In the genomic region with DNA sequence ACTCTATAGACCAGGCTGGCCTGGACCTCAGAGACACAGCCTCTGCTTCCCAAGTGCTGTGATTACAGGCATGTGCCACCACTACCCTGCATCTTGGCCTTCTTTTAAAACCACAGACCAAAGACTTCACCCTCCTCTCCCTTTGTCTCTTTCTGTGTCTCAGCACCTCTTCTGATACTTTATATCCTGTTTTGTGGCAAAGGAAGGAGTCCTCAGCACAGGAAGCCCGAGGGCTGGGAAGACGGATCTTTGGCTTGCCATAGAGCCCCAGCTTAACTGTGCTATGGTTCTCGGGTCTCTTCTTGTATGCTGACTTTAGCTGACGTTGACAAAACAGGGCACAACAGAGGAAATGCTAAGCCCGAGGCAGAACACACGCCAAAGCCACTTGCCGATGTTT, we compare ENCODE assay signal across 16 mouse cellular contexts. TPM values are rescaled to one million over a fixed set of nuclear protein-coding genes. Genes with fewer than 3 reads are reported as not detected.
DNase-seq lines count a peak whose midpoint lies in the region; ATAC-seq lines count a peak whose summit lies in the region.
"Had no signal": no experiment of that assay in that cellular context is flagged by ENCODE, and none has a peak within 500 bp of the region (broad histone marks: within the 10 kb centered on the region; RNA-seq: fewer than 3 reads in every experiment).

No protein-coding gene starts in this region.

- H3K27ac ChIP-seq in heart, embryonic 10.5 days, result peak overlapping the region; percentile 60; the same call in 1 of the 2 replicates
- no peak overlapping the region for H3K27ac ChIP-seq in heart, embryonic 12.5 days (ENCODE audit: poor library complexity, severe bottlenecking)
- 0 out of 2 replicates have a peak overlapping the region, but pooled peaks have one; percentile 5 for H3K27ac ChIP-seq in lung, embryonic 16.5 days (ENCODE audit: low read length)
- peak overlapping the region; percentile 23; the same call in 1 of the 2 replicates for H3K27ac ChIP-seq in heart, embryonic 15.5 days
- H3K27ac ChIP-seq: embryonic facial prominence, embryonic 13.5 days; liver, embryonic 14.5 days had no signal

- H3K4me2 ChIP-seq in heart, embryonic 12.5 days, result no peak overlapping the region
- no peak overlapping the region for H3K4me2 ChIP-seq in lung, embryonic 16.5 days (ENCODE audit: low read depth, low read length)
- H3K4me2 ChIP-seq in heart, embryonic 15.5 days, result no peak overlapping the region
- H3K4me2 ChIP-seq: embryonic facial prominence, embryonic 13.5 days had no signal

- H3K9me3 ChIP-seq in heart, embryonic 10.5 days, result no peaks in the 10 kb centered on the region
- no peaks in the 10 kb centered on the region for H3K9me3 ChIP-seq in heart, embryonic 12.5 days (replicated peaks)
- H3K9me3 ChIP-seq in lung, embryonic 16.5 days (ENCODE audit: control insufficient read depth, low read length), result no peaks in the 10 kb centered on the region
- no peaks in the 10 kb centered on the region for H3K9me3 ChIP-seq in heart, embryonic 15.5 days (replicated peaks)
- H3K9me3 ChIP-seq: embryonic facial prominence, embryonic 13.5 days had no signal

- H3K9ac ChIP-seq in heart, embryonic 12.5 days, result no peak overlapping the region
- no peak overlapping the region for H3K9ac ChIP-seq in lung, embryonic 16.5 days (ENCODE audit: low read length)
- H3K9ac ChIP-seq in heart, embryonic 15.5 days, result no peak overlapping the region
- H3K9ac ChIP-seq: embryonic facial prominence, embryonic 13.5 days; liver, embryonic 14.5 days had no signal

- no peaks in the 10 kb centered on the region for H3K36me3 ChIP-seq in heart, embryonic 10.5 days
- no peaks in the 10 kb centered on the region for H3K36me3 ChIP-seq in heart, embryonic 12.5 days
- H3K36me3 ChIP-seq in lung, embryonic 16.5 days (ENCODE audit: control insufficient read depth, insufficient read depth, low read length), result no peaks in the 10 kb centered on the region
- no peaks in the 10 kb centered on the region for H3K36me3 ChIP-seq in heart, embryonic 15.5 days
- H3K36me3 ChIP-seq: embryonic facial prominence, embryonic 13.5 days had no signal

- no peaks in the 10 kb centered on the region for H3K27me3 ChIP-seq in heart, embryonic 10.5 days (ENCODE audit: insufficient read depth, poor library complexity, severe bottlenecking)
- H3K27me3 ChIP-seq in heart, embryonic 12.5 days (replicated peaks), result no peaks in the 10 kb centered on the region
- no peaks in the 10 kb centered on the region for H3K27me3 ChIP-seq in lung, embryonic 16.5 days (ENCODE audit: control insufficient read depth, insufficient read depth, low read depth, low read length)
- H3K27me3 ChIP-seq in heart, embryonic 15.5 days, result no peaks in the 10 kb centered on the region
- H3K27me3 ChIP-seq: embryonic facial prominence, embryonic 13.5 days had no signal

- no peak for DNase-seq in heart, embryonic 10.5 days (ENCODE audit: low spot score)
- DNase-seq in lung, postnatal 25 days (ENCODE audit: low spot score), result no peak
- DNase-seq in naive thymus-derived CD4-positive, alpha-beta T cell, adult 2 months (ENCODE audit: low read depth), result peak; percentile 64
- DNase-seq in right cerebral cortex, adult 18-20 months, result no peak
- no peak for DNase-seq in ovary, postnatal 36 days (ENCODE audit: low spot score)
- DNase-seq: B cell, adult 2 months; cerebellum, postnatal 10 days; right cerebral cortex, postnatal 4 days had no signal

- peaks cover 61% of the 10 kb centered on the region for H3K4me1 ChIP-seq in heart, embryonic 10.5 days
- H3K4me1 ChIP-seq in heart, embryonic 12.5 days (replicated peaks), result peaks cover 57% of the 10 kb centered on the region
- peaks cover 11% of the 10 kb centered on the region for H3K4me1 ChIP-seq in lung, embryonic 16.5 days (replicated peaks; ENCODE audit: control insufficient read depth, insufficient read depth, low read length)
- peaks cover 51% of the 10 kb centered on the region for H3K4me1 ChIP-seq in heart, embryonic 15.5 days (replicated peaks)

- 66% methylated on average over 7 of the region's 7 CpGs for WGBS in heart, embryonic 10.5 days
- 66% methylated on average over 7 of the region's 7 CpGs for WGBS in heart, embryonic 12.5 days
- 56% methylated on average over 7 of the region's 7 CpGs for WGBS in lung, embryonic 16.5 days
- 56% methylated on average over 7 of the region's 7 CpGs for WGBS in heart, embryonic 15.5 days

- H3K4me3 ChIP-seq in heart, embryonic 10.5 days, result no peak overlapping the region
- no peak overlapping the region for H3K4me3 ChIP-seq in heart, embryonic 12.5 days
- no peak overlapping the region for H3K4me3 ChIP-seq in lung, embryonic 16.5 days (ENCODE audit: low read length)
- H3K4me3 ChIP-seq in heart, embryonic 15.5 days, result no peak overlapping the region
- H3K4me3 ChIP-seq: embryonic facial prominence, embryonic 13.5 days had no signal

- no peak for ATAC-seq in heart, embryonic 12.5 days (ENCODE audit: insufficient number of reproducible peaks, low FRiP score)
- ATAC-seq in lung, embryonic 16.5 days (ENCODE audit: low read depth), result no peak
- ATAC-seq in heart, embryonic 15.5 days (replicated peaks; ENCODE audit: insufficient number of reproducible peaks, insufficient read depth, low FRiP score, low read depth), result no peak
- ATAC-seq: forebrain, embryonic 16.5 days; midbrain, embryonic 16.5 days had no signal

RNA-seq across cellular contexts. Expression of gene Gm16253, which starts 6.1 kb away (rescaled TPM):
- polyA plus RNA-seq in heart, embryonic 10.5 days (2016; fragmentation: Nextera tagmentation; extraction: Ambion mirVana), result 0.88 and 2.8 TPM in 2 replicates
- polyA plus RNA-seq in heart, embryonic 12.5 days (2016; fragmentation: Nextera tagmentation; extraction: Ambion mirVana), result 1.6 and 2.4 TPM in 2 replicates
- polyA plus RNA-seq in lung, embryonic 16.5 days (2015; fragmentation: Nextera tagmentation; extraction: Ambion mirVana), result 1.4 TPM in 2 replicates
- 1.3 and 1.6 TPM in 2 replicates for polyA plus RNA-seq in heart, embryonic 15.5 days (2015; fragmentation: Nextera tagmentation; extraction: Ambion mirVana)
- polyA plus RNA-seq: gonadal fat pad, adult 2 months; liver, embryonic 14.5 days had no signal

RNA-seq across cellular contexts. Expression of gene Txnip, which starts 12.9 kb away (rescaled TPM):
- 59.9 and 75.5 TPM in 2 replicates for polyA plus RNA-seq in heart, embryonic 10.5 days (2016; fragmentation: Nextera tagmentation; extraction: Ambion mirVana)
- 144 and 150 TPM in 2 replicates for polyA plus RNA-seq in heart, embryonic 12.5 days (2016; fragmentation: Nextera tagmentation; extraction: Ambion mirVana)
- 184 and 197 TPM in 2 replicates for polyA plus RNA-seq in lung, embryonic 16.5 days (2015; fragmentation: Nextera tagmentation; extraction: Ambion mirVana)
- polyA plus RNA-seq in heart, embryonic 15.5 days (2015; fragmentation: Nextera tagmentation; extraction: Ambion mirVana), result 206 and 208 TPM in 2 replicates

RNA-seq across cellular contexts. Expression of gene Polr3gl, which starts 23.3 kb away (rescaled TPM):
- polyA plus RNA-seq in heart, embryonic 10.5 days (2016; fragmentation: Nextera tagmentation; extraction: Ambion mirVana), result 37.1 and 37.2 TPM in 2 replicates
- polyA plus RNA-seq in heart, embryonic 12.5 days (2016; fragmentation: Nextera tagmentation; extraction: Ambion mirVana), result 39.2 and 39.3 TPM in 2 replicates
- 35.9 TPM in 2 replicates for polyA plus RNA-seq in lung, embryonic 16.5 days (2015; fragmentation: Nextera tagmentation; extraction: Ambion mirVana)
- 34.8 and 38.3 TPM in 2 replicates for polyA plus RNA-seq in heart, embryonic 15.5 days (2015; fragmentation: Nextera tagmentation; extraction: Ambion mirVana)

RNA-seq across cellular contexts. Expression of gene Ankrd34a, which starts 25.8 kb away (rescaled TPM):
- polyA plus RNA-seq in heart, embryonic 10.5 days (2016; fragmentation: Nextera tagmentation; extraction: Ambion mirVana), result 6.8 and 10.4 TPM in 2 replicates
- polyA plus RNA-seq in heart, embryonic 12.5 days (2016; fragmentation: Nextera tagmentation; extraction: Ambion mirVana), result 9.2 and 9.5 TPM in 2 replicates
- 1.6 and 1.9 TPM in 2 replicates for polyA plus RNA-seq in lung, embryonic 16.5 days (2015; fragmentation: Nextera tagmentation; extraction: Ambion mirVana)
- 6.7 TPM in 2 replicates for polyA plus RNA-seq in heart, embryonic 15.5 days (2015; fragmentation: Nextera tagmentation; extraction: Ambion mirVana)

RNA-seq across cellular contexts. Expression of gene Lix1l, which starts 30.3 kb away (rescaled TPM):
- 4.7 and 4.8 TPM in 2 replicates for polyA plus RNA-seq in heart, embryonic 10.5 days (2016; fragmentation: Nextera tagmentation; extraction: Ambion mirVana)
- polyA plus RNA-seq in heart, embryonic 12.5 days (2016; fragmentation: Nextera tagmentation; extraction: Ambion mirVana), result 5.1 and 5.2 TPM in 2 replicates
- polyA plus RNA-seq in lung, embryonic 16.5 days (2015; fragmentation: Nextera tagmentation; extraction: Ambion mirVana), result 6.7 and 8.2 TPM in 2 replicates
- polyA plus RNA-seq in heart, embryonic 15.5 days (2015; fragmentation: Nextera tagmentation; extraction: Ambion mirVana), result 5.3 and 5.5 TPM in 2 replicates
